Mouse (Mus musculus) ZHBTc4 (cell line): ENCODE measurements around the gene Car9.

ENCODE experiments used
- DNase-seq: peaks from one replicate; pipeline ENCODE4 v3.0.0-alpha.2; 2011; ENCODE audit warnings: low read depth, low spot score

The Car9 gene

GRCm38 (mm10) chr4:43506536-43507185 is at the start of gene Car9:
Gene Car9 (plus strand): TSS chr4:43506966.
- DNase-seq: no peak

- no peak for DNase-seq
Measured at GRCm38 (mm10) chr4:43457124-43457523, 49.6 kb upstream of the Car9 start.

GRCm38 (mm10) chr4:43463102-43463501 is 43.7 kb upstream of the Car9 start:
- DNase-seq: no peak

GRCm38 (mm10) chr4:43465935-43466334 is 40.8 kb upstream of the Car9 start:
- no peak for DNase-seq

- no peak for DNase-seq
Measured at GRCm38 (mm10) chr4:43466872-43467271, 39.9 kb upstream of the Car9 start.

GRCm38 (mm10) chr4:43470301-43470700 is 36.5 kb upstream of the Car9 start:
- DNase-seq: no peak

- DNase-seq: no peak
Measured at GRCm38 (mm10) chr4:43473636-43474035, 33.1 kb upstream of the Car9 start.

- no peak for DNase-seq
Measured at GRCm38 (mm10) chr4:43476604-43477003, 30.2 kb upstream of the Car9 start.

- DNase-seq: peak; percentile 96
Measured at GRCm38 (mm10) chr4:43477857-43478533, 28.8 kb upstream of the Car9 start.

GRCm38 (mm10) chr4:43478534-43478858 is 28.3 kb upstream of the Car9 start:
- DNase-seq: no peak

GRCm38 (mm10) chr4:43478906-43479832 is 27.6 kb upstream of the Car9 start:
- DNase-seq: peak; percentile 82

- no peak for DNase-seq
Measured at GRCm38 (mm10) chr4:43480985-43481384, 25.8 kb upstream of the Car9 start.

GRCm38 (mm10) chr4:43481894-43482456 is 24.8 kb upstream of the Car9 start:
- no peak for DNase-seq

GRCm38 (mm10) chr4:43482591-43482990 is 24.2 kb upstream of the Car9 start:
- no peak for DNase-seq

GRCm38 (mm10) chr4:43483535-43484091 is 23.2 kb upstream of the Car9 start, which contains the start of gene Sit1:
Gene Sit1 (minus strand): TSS chr4:43483734.
- DNase-seq: no peak

- DNase-seq: peak; percentile 65
Measured at GRCm38 (mm10) chr4:43485666-43486065, 21.1 kb upstream of the Car9 start.

- DNase-seq: no peak
Measured at GRCm38 (mm10) chr4:43489611-43490010, 17.2 kb upstream of the Car9 start.

GRCm38 (mm10) chr4:43490801-43491200 is 16.0 kb upstream of the Car9 start:
- no peak for DNase-seq

GRCm38 (mm10) chr4:43492101-43492820 is 14.5 kb upstream of the Car9 start:
- DNase-seq: peak; percentile 42

- peak; percentile 99 for DNase-seq
Measured at GRCm38 (mm10) chr4:43492821-43493185, 14.0 kb upstream of the Car9 start, which contains the start of gene Ccdc107. Gene Ccdc107 (plus strand): TSS chr4:43492900.
